Mouse (Mus musculus): ENCODE measurements at regions not wholly inside any gene's neighbourhood (a gene's known extent, or its start where the extent isn't known, plus 50 kb on each side); places are given as distances from the start of the nearest gene placed in this dataset.

DNA sequence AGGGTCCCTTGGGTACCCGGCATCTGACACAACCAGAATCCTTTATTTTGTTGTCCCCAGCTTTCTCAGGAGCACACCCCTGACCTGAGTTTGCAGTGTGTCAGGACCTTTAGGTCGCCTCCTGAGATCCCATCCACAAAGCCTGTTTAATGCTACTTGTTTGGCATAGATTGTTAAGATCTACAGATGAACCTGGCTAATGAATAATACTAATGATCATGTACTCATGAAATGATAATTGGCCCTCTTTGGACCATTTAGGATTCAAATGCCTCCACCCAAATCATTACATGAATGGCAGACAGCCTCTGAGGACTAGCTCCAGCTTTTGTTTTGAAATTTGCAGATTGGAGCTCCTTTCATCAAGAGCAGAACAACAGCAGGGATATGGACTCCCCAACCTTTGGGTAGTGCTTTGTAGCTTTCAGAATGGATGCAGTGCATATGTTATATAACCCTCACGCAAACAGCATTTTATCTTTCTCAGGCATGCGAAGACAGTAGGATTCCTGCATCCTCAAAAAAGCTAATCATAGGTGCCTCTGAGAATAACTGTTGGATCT is 400.1 kb downstream of the Ttll7 start:
- TF ChIP-seq CTCF (IDR thresholded peaks at IDR 0.05; ENCODE audit: low read depth) (no peak), EP300 (IDR thresholded peaks at IDR 0.05; ENCODE audit: low read depth) (no peak)
